Mouse (Mus musculus): ENCODE measurements around the gene Tmem8.
"Not testable (repeated sequence)": the region's sequence is repeated elsewhere in the genome, so short reads cannot be mapped to it uniquely, and the experiment has no call there.

The Tmem8 gene

GRCm38 (mm10) chr17:26112751-26113150 lies 348 bp upstream of the Tmem8 start:
- no peak for DNase-seq

DNA sequence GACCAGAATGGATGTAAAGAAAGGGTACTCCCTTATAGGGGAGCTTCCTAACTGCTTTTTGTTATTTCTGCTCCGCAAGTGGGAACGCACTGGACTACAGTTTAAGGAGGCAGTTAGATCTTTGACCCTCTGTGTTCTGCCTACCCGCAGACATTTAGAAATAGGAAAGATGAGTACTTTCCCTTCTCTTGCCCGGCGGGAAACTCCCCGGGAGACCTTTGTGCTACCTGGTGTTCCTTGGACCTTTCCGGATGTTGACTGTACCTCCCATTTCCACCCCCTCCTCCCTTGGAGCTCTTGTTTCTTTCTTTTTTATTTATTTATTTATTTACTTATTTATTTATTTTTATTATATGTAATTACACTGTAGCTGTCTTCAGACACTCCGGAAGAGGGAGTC lies 962 bp downstream of the Tmem8 start:
- no peak for DNase-seq

DNA sequence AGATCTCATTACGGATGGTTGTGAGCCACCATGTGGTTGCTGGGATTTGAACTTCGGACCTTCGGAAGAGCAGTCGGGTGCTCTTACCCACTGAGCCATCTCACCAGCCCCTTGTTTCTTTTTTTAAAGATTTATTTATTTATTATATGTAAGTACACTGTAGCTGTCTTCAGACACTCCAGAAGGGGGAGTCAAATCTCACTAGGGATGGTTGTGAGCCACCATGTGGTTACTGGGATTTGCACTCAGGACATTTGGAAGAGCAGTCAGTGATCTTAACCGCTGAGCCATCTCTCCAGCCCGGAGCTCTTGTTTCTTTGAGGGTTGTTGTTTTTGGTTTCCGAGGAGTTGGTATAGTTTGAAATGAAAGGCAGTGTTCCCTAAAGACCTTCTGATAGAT lies 1.4 kb downstream of the Tmem8 start:
- not testable (repeated sequence) for DNase-seq

- no peak for DNase-seq
Observed at GRCm38 (mm10) chr17:26115205-26115898, 2.3 kb downstream of the Tmem8 start.

DNA sequence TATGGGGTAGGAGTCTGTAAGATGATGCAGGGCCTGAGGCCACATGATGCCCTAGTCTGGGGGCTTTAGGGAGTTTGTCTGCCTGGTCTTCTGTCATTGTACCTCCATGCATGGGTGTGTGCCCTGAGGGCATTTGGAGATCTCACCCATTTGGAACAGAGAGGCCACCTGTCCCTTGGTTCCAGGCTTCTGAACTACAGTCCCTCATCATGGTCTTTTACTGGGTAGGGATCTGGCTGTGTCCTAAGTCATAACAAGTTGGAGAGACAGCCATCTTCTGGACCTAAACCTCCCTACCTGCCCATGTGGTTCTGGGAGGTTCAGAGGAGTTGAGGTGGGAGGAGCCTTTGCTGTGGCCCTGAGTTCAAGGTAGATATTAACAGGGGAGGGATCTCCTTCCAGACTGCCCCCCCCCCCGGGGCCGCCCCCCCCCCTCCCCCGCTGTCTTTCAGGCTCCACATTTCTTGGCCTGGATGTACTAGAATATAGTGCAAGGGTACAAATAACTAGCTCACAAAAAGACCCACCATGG lies 2.9 kb downstream of the Tmem8 start:
- DNase-seq = no peak

- no peak for DNase-seq
Observed at GRCm38 (mm10) chr17:26116503-26117258, 3.6 kb downstream of the Tmem8 start.

DNA sequence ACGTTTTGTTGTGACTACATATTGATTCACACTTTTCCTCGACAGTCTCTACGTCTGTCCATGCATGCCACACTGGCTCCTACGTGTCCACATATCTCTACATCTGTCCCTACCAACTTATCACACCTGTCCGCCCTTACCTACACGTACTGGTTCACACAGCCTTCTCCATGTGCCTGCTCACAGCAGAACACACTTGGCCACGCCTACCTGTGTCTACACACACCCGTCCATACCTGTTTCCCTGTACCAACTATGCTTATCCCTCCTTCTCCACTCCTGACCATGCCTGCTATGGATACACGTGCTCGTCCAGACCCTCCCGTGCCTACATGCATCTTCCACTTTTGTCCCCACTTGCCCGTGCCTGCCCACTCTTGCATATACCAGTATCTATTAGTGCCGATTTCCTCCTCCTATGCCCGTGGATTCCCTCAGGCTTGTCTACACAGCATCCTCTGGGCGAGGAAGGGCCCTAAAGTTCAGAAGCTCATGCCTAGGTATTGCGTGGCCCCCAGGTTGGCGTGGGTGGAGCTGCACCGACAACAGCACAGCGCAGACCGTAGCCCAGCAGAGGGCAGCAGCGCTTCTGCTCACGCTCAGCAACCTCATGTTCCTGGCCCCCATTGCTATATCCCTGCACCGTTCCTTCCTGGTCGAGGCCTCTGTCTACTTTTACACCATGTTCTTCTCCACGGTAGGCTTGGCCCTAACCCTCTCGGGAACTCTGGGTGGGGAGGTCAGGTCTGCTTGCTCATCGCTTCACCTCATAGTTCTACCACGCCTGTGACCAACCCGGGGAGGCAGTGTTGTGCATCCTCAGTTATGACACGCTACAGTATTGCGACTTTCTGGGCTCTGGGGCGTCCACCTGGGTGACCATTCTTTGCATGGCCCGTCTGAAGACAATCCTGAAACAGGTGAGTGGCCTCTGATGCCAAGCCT lies 6.9 kb downstream of the Tmem8 start:
- peak; percentile 47 for DNase-seq

DNA sequence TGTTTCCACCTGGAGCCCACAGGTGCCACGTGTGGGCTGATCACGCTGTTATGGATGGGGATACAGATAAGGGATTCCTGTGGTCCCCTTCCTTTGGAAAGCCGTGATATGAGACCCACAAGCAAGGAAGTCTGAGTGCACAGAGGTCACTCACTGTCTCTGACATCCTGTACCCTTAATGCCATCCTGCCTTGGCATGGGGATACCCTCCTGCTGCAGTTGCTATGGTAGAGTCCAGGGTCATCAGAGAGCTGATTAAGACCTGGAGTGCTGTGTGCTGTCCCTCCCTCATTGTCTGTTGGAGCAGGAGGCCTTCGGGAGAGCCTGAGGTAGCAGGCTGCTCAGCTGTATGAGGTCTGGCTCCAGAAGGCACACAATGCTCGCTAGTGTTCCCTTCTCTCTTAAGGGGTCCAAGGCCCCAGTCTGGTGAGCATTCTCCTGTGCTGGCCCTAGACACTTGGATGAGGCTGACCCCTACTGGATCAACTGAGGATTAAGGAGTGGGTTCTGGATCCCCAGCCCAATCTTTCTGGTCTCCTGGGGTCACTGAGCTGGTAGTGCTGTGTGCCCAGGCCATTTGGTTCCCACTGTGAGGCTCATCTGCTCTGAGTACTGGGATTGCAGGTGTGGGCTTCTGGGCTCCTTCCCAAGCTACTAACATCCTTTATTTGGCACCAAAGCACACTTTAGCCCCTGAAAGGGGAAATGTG lies 9.5 kb downstream of the Tmem8 start:
- DNase-seq = no peak

DNA sequence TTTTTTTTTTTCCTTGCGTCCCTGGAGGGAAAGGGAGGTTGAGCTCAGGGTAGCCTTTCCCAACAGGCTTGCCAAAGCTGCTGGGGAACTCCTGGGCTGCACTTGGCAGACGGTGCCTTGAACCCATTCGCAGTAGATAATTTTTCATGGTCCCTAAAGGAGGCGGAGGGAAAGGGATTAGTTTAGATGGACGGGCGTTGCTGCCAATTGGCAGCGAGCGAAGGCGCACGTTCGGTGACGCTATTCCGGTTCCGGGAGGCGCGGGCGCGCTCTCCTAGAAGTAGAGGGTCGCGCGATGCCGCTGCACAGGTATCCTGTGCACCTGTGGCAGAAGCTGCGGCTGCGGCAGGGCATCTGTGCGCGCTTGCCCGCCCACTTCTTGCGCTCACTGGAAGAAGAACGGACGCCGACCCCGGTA lies 10.2 kb downstream of the Tmem8 start, which contains the start of gene Mrpl28:
Mrpl28 (plus strand) TSS at position 234 of the 418 bp plus-strand sequence.
- DNase-seq = peak; percentile 97

DNA sequence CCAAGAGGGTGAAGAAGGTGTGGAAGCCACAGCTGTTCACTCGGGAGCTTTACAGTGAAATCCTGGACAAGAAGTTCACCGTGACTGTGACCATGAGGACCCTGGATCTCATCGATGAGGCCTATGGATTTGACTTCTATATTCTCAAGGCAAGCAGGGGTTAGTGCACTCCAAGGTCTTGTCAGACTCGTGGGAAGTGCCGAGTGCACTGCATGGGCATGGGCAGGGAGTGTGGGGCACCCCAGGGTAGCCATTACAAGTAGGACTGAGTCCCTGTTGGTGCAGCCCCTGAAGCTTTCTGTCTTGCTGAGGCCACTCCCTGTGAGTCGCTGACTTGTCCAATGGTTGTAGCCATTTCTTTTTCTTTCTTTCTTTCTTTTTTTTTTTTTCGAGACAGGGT lies 11.5 kb downstream of the Tmem8 start:
- DNase-seq = no peak

GRCm38 (mm10) chr17:26125226-26125625 lies 12.1 kb downstream of the Tmem8 start:
- DNase-seq = no peak

GRCm38 (mm10) chr17:26131062-26131732 lies 18.1 kb downstream of the Tmem8 start:
- DNase-seq = no peak

GRCm38 (mm10) chr17:26131856-26132853 lies 19.1 kb downstream of the Tmem8 start:
- DNase-seq = no peak

GRCm38 (mm10) chr17:26137106-26137750 lies 24.1 kb downstream of the Tmem8 start:
- no peak for DNase-seq

DNA sequence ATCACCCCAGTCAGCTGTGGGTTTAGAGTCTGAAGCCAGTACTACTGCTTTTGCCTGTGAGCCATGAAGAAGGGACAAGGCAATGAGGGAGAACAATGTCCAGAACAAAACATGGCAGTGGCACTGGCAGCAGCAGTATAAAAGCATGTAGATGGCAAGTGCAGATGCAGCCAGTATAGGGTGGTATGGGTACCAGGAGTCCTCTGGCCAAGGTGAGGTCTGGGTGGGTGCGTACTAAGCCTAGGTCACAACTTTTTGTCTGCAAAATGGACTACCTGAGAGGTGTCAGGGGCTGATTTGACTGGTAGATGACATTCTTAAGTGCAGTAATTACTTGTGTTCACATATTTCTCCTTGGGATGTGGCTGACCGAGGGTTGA lies 24.6 kb downstream of the Tmem8 start:
- DNase-seq = no peak

DNA sequence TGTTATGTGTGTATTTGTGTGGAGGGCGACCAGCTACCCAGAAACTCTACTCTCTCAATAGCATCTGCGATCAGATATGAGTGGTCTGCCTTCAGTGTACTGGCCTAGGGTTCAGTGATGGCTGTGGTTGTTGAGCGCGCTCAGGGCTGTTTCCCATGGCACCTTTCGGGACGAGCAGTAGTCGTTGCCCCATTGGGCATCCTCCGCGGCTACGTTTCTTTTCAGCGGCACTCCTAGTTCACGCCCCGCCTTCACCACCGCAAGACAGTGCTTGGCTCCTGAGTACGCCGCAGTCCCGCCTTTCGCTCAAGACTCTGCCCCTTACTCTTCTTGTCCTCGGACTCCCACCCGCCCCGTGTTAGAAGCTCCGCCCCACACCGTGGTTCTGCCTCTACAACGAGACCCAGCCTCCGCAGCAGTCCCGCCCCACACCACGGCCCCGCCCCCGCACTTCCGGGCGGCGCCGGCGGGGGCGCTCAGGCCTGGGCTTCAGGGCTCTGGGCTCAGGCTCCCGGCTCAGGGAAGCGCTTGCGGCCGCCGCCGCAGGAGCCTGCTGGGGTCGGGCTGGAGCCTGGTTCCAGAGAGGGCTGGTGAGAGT lies 25.2 kb downstream of the Tmem8 start, which contains the start of gene Axin1:
Axin1 (plus strand) TSS at position 450 of the 598 bp plus-strand sequence.
- peak; percentile 92 for DNase-seq

- peak; percentile 56 for DNase-seq
Observed at GRCm38 (mm10) chr17:26138901-26139381, 25.8 kb downstream of the Tmem8 start.

GRCm38 (mm10) chr17:26142796-26143195 lies 29.7 kb downstream of the Tmem8 start:
- DNase-seq = no peak

DNA sequence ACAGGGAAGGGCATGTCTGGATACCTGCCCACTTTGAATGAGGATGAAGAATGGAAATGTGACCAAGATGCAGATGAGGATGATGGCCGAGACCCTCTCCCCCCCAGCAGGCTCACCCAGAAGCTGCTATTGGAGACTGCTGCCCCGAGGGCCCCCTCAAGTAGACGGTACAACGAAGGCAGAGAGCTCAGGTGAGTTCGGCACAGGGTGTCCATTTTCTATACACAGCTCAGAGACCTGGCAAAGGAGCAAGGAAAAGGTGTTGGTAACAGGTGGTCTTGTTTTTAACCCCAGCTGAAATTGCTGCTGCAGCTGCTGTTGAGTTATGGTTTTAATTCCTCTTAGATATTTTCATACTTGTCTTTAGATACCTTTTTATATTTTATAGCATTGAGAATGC lies 30.3 kb downstream of the Tmem8 start:
- no peak for DNase-seq

Data from right cerebral cortex, postnatal 4 days (tissue).